Mouse (Mus musculus) heart, postnatal 0 days (tissue): ENCODE data around the gene Tmem144. TPM values are rescaled to one million over a fixed set of nuclear protein-coding genes. Genes with fewer than 3 reads are reported as not detected.
A peak's percentile ranks its signal among the peaks of the same experiment; 100 is the strongest.
"Not testable (repeated sequence)": the region's sequence is repeated elsewhere in the genome, so short reads cannot be mapped to it uniquely, and the experiment has no call there.

Experiments
- ATAC-seq: fragments of 200-750 bp; cut with Nextera tagmentation; 2 replicates; pipeline ENCODE4 v1.8.0; 2017; ENCODE audit warnings: low read depth, moderate number of reproducible peaks, moderate library complexity; ENCODE audit not compliant: insufficient read depth
- DNase-seq: peaks from one replicate; pipeline ENCODE4 v3.0.0-alpha.2; 2016; ENCODE audit warnings: low spot score
- H3K27ac ChIP-seq: fragments of 300-500 bp; sonication (generic); 2 replicates; pipeline ENCODE4 v1.5.1; 2014; ENCODE audit warnings: low read depth, mild to moderate bottlenecking
- H3K27me3 ChIP-seq: fragments of 300-500 bp; sonication (generic); 2 replicates; pipeline ENCODE4 v1.6.1; 2014; ENCODE audit warnings: low read length, mixed read lengths; ENCODE audit not compliant: control insufficient read depth, insufficient read depth
- H3K36me3 ChIP-seq: fragments of 300-500 bp; sonication (generic); replicated peaks from 2 replicates; pipeline ENCODE4 v1.6.1; 2014; ENCODE audit warnings: low read length, mixed read lengths; ENCODE audit not compliant: control insufficient read depth, insufficient read depth
- H3K4me1 ChIP-seq: fragments of 300-500 bp; sonication (generic); 2 replicates; pipeline ENCODE4 v1.6.1; 2014; ENCODE audit warnings: antibody characterized with exemption; ENCODE audit not compliant: control insufficient read depth, insufficient read depth
- H3K4me2 ChIP-seq: fragments of 300-500 bp; sonication (generic); 2 replicates; pipeline ENCODE4 v1.6.1; 2014; ENCODE audit warnings: low read depth, mild to moderate bottlenecking, low read length, moderate library complexity
- H3K4me3 ChIP-seq: fragments of 300-500 bp; sonication (generic); 2 replicates; pipeline ENCODE4 v1.5.1; 2014; ENCODE audit warnings: low read depth, low read length
- H3K9ac ChIP-seq: fragments of 300-500 bp; sonication (generic); replicated peaks from 2 replicates; pipeline ENCODE4 v1.6.1; 2014; ENCODE audit warnings: low read depth, low read length, mixed read lengths
- H3K9me3 ChIP-seq: fragments of 300-500 bp; sonication (generic); replicated peaks from 2 replicates; pipeline ENCODE4 v1.6.1; 2016; ENCODE audit warnings: low read length; ENCODE audit not compliant: control insufficient read depth
- CTCF ChIP-seq: IDR thresholded peaks from 2 replicates; pipeline ENCODE4 v1.5.1; 2016; ENCODE audit warnings: antibody characterized with exemption, control low read depth, low read depth
- EP300 ChIP-seq: IDR thresholded peaks from 2 replicates; pipeline ENCODE4 v1.6.1; 2016; ENCODE audit warnings: antibody characterized with exemption, low read depth
- WGBS: fragments of 180-500 bp; shearing (Covaris S2); extraction: QIAGEN DNeasy Blood & Tissue Kit; methylation state at CpG from one replicate; pipeline ENCODE4 v1.1.7; 2014; 5-methylcytosine and 5-hydroxymethylcytosine counted together
- polyA plus RNA-seq: library from polyadenylated mRNA; unstranded; fragments of >200 nt; fragmentation: Nextera tagmentation; extraction: Ambion mirVana; gene quantifications from 2 replicates; pipeline ENCODE4 v1.2.1, GENCODE M21; 2015
- total RNA-seq: library from RNA; depleted of rRNA; stranded (reverse); fragments of >200 nt; gene quantifications from 2 replicates; pipeline ENCODE4 v1.2.3, GENCODE M21; 2014; ENCODE audit warnings: low replicate concordance

Gene Tmem144
- total and polyA plus RNA-seq, 2 experiments from 2014 or later, result 7.9 to 12.2 TPM

- Histone ChIP-seq H3K4me3 (no peak overlapping the region), H3K27me3 (no peaks in the 10 kb centered on the region), H3K9ac (no peak overlapping the region), H3K9me3 (no peaks in the 10 kb centered on the region), H3K27ac (no peak overlapping the region), H3K36me3 (no peaks in the 10 kb centered on the region), H3K4me1 (no peaks in the 10 kb centered on the region), H3K4me2 (no peak overlapping the region)
- no peak for DNase-seq
- 31% methylated on average over 6 of the region's 6 CpGs for WGBS
- no peak for ATAC-seq
- no peak for TF ChIP-seq EP300
- TF ChIP-seq CTCF, result no peak
These were observed 42.0 kb downstream of the Tmem144 start for GRCm38 (mm10) chr3:79810563-79810962.

- DNase-seq, result peak; percentile 58
- Histone ChIP-seq H3K27me3 (no peaks in the 10 kb centered on the region), H3K4me1 (no peaks in the 10 kb centered on the region), H3K4me2 (no peak overlapping the region), H3K4me3 (no peak overlapping the region), H3K9ac (no peak overlapping the region), H3K36me3 (no peaks in the 10 kb centered on the region), H3K27ac (no peak overlapping the region), H3K9me3 (no peaks in the 10 kb centered on the region)
- peak; percentile 41; the same call in 1 of the 2 replicates for ATAC-seq
- 7% methylated on average over 4 of the region's 4 CpGs for WGBS
- TF ChIP-seq EP300 (no peak), CTCF (peak; percentile 89)
These were observed 43.4 kb downstream of the Tmem144 start for GRCm38 (mm10) chr3:79809180-79809567.

DNA sequence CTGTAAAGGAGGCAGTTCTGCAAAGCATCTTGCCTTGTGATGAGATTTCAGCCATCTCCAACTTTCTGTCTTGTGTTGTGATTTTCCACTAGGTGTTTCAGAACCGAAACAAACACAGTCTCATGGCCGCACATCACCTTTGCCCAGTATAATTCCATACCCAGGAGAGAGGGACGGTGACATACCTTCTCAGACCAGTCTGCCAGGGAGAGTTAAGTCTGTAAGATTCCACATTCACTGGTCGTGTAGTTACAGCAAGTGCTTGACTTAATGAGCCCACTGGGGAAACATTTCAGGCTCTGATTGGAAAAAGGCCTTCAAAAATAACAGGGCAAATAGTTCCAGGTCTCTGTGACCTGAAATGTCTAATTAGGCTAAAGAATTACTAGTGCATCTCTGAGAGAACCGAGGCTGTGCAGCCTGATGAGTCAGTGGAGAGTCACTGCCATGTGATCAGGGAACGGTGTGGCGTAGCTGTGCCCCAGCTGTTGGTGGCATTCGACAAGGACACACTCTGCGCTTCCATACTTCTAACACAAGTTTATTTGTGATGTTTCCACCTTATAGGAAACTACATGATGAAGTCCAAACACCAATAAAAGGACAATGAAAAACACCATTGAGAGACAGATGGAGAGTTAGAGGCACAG, 43.9 kb downstream of the Tmem144 start:
- H3K27ac ChIP-seq, result no peak overlapping the region
- no peak overlapping the region for H3K9ac ChIP-seq
- H3K27me3 ChIP-seq, result no peaks in the 10 kb centered on the region
- H3K9me3 ChIP-seq, result no peaks in the 10 kb centered on the region
- no peaks in the 10 kb centered on the region for H3K36me3 ChIP-seq
- H3K4me2 ChIP-seq, result no peak overlapping the region
- WGBS, result 70% methylated on average over 9 of the region's 9 CpGs
- H3K4me3 ChIP-seq, result no peak overlapping the region
- DNase-seq (no peak), ATAC-seq (no peak)
- TF ChIP-seq EP300 (no peak), CTCF (no peak)
- no peaks in the 10 kb centered on the region for H3K4me1 ChIP-seq

DNA sequence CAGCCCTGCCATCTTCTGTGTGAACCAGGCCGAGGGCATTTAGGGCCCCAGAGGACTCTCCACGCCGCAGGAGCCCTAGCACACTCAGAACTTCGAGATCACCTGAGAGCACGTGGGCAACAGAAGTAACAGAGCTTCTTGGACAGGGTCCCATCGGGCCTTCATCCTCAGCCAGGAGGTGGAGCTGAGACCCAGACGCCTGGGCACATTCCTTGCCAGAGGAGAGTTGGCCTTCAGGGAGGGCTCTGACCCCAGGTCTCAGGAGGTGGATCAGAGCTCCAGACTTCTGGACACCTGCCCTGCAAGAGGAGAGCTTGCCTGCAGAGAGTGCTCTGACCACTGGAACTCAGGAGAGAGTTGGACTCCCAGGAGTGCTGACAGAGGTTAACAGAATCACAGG, 51.8 kb downstream of the Tmem144 start:
- not testable (repeated sequence) for DNase-seq, ATAC-seq

DNA sequence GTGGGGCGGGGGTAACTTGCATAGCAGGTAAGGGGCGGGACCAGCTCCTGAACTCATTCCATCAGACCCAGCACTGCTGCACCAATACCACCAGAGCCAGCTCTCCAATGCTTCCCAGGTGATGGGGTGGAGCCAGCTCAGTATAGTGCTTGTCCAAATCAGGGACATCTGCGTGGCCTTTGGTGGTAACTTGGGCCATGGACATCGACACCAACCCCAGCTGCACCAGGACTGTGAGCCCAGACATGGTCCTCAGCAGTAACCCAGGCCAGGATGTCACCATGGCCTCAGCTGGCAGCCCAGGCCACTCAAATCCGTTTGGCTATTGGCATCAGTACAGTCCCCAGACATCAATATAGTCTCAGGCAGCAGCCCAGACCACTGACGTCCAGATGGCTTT, 60.3 kb downstream of the Tmem144 start:
- H3K9me3 ChIP-seq, result no peaks in the 10 kb centered on the region
- H3K4me2 ChIP-seq, result no peak overlapping the region
- no peak for ATAC-seq
- H3K4me3 ChIP-seq, result no peak overlapping the region
- no peaks in the 10 kb centered on the region for H3K4me1 ChIP-seq
- no peak for DNase-seq
- no peak overlapping the region for H3K9ac ChIP-seq
- 74% methylated on average over 6 of the region's 6 CpGs for WGBS
- no peak for TF ChIP-seq EP300
- TF ChIP-seq CTCF, result no peak
- H3K36me3 ChIP-seq, result no peaks in the 10 kb centered on the region
- no peak overlapping the region for H3K27ac ChIP-seq
- H3K27me3 ChIP-seq, result no peaks in the 10 kb centered on the region

More for the DNA sequence above, 51.8 kb downstream of the Tmem144 start:
- not testable (repeated sequence) for H3K4me3 ChIP-seq, H3K9ac ChIP-seq, H3K27me3 ChIP-seq, H3K27ac ChIP-seq, H3K4me2 ChIP-seq, H3K4me1 ChIP-seq, H3K36me3 ChIP-seq, H3K9me3 ChIP-seq
- WGBS, result 72% methylated on average over 7 of the region's 7 CpGs

DNA sequence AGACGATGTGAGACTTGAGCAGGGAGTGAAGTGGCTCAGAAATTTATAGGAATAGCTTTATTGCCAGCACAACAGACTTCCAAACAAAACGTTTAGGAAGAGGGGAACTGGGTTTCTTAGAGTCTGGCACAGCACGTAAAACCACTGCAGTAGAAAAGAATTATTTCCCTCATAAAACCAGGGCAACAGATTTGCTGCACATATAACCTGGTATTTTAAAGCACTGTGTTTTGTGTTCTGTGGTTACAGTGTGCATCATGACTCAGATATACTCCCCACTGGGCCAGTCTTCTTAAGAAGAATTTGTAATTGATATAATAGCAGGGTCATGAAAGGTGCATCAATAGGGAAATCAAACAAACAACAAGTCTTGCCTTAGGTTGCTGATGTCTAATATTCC, 62.2 kb downstream of the Tmem144 start:
- no peak for DNase-seq
- TF ChIP-seq CTCF (no peak), EP300 (no peak)
- Histone ChIP-seq H3K9ac (no peak overlapping the region), H3K4me1 (no peaks in the 10 kb centered on the region), H3K4me2 (no peak overlapping the region), H3K27ac (no peak overlapping the region), H3K9me3 (no peaks in the 10 kb centered on the region), H3K4me3 (no peak overlapping the region), H3K27me3 (no peaks in the 10 kb centered on the region), H3K36me3 (no peaks in the 10 kb centered on the region)
- 60% methylated on average over 3 of the region's 3 CpGs for whole genome bisulfite sequencing
- no peak for ATAC-seq
